11 mouse cellular contexts compared by ENCODE assay signal in genomic region chr6:116005959-116006288, GRCm38 (mm10). TPM values are rescaled to one million over a fixed set of nuclear protein-coding genes. Genes with fewer than 3 reads are reported as not detected.
A peak's percentile ranks its signal among the peaks of the same experiment; 100 is the strongest.
DNase-seq lines count a peak whose midpoint lies in the region; ATAC-seq and TF ChIP-seq lines count a peak whose summit lies in the region.
"Had no signal": no experiment of that assay in that cellular context is flagged by ENCODE, and none has a peak within 500 bp of the region (broad histone marks: within the 10 kb centered on the region; RNA-seq: fewer than 3 reads in every experiment).

No protein-coding gene starts in this region.

- TF ChIP-seq CTCF in forebrain, postnatal 0 days (IDR thresholded peaks at IDR 0.05; ENCODE audit: low read depth): no peak
- TF ChIP-seq CTCF in liver, adult 2 months (IDR thresholded peaks at IDR 0.05; ENCODE audit: low read depth, low read length): no peak

- no peak overlapping the region for H3K4me2 ChIP-seq in forebrain, embryonic 11.5 days (ENCODE audit: low read depth, low read length, severe bottlenecking)
- no peak overlapping the region for H3K4me2 ChIP-seq in forebrain, postnatal 0 days (ENCODE audit: low read depth)
- H3K4me2 ChIP-seq in heart, embryonic 15.5 days: no peak overlapping the region
- H3K4me2 ChIP-seq in neural tube, embryonic 14.5 days (ENCODE audit: low read depth, low read length): no peak overlapping the region
- H3K4me2 ChIP-seq: liver, embryonic 13.5 days had no signal

- H3K27me3 ChIP-seq in forebrain, embryonic 11.5 days (ENCODE audit: control insufficient read depth, insufficient read depth, low read length): no peaks in the 10 kb centered on the region
- H3K27me3 ChIP-seq in forebrain, postnatal 0 days (ENCODE audit: insufficient read depth, low read length): no peaks in the 10 kb centered on the region
- H3K27me3 ChIP-seq in liver, adult 2 months (ENCODE audit: control insufficient read depth, insufficient read depth, low read length): no peaks in the 10 kb centered on the region
- H3K27me3 ChIP-seq in heart, embryonic 15.5 days: no peaks in the 10 kb centered on the region
- H3K27me3 ChIP-seq in neural tube, embryonic 14.5 days (ENCODE audit: control insufficient read depth, insufficient read depth, low read length): no peaks in the 10 kb centered on the region
- H3K27me3 ChIP-seq: liver, embryonic 13.5 days had no signal

- WGBS in forebrain, embryonic 11.5 days: 88% methylated on average over 4 of the region's 4 CpGs
- 71% methylated on average over 4 of the region's 4 CpGs for WGBS in forebrain, postnatal 0 days
- 69% methylated on average over 4 of the region's 4 CpGs for WGBS in liver, adult 2 months
- WGBS in heart, embryonic 15.5 days: 75% methylated on average over 4 of the region's 4 CpGs
- WGBS in neural tube, embryonic 14.5 days: 80% methylated on average over 4 of the region's 4 CpGs

- TF ChIP-seq POLR2A in liver, adult 2 months (IDR thresholded peaks at IDR 0.05; ENCODE audit: extremely low read depth, insufficient read depth, low read length): no peak

- H3K79me2 ChIP-seq in liver, adult 2 months (ENCODE audit: control insufficient read depth, insufficient read depth, low read length): no peaks in the 10 kb centered on the region

- H3K9ac ChIP-seq in forebrain, embryonic 11.5 days (ENCODE audit: low read length): no peak overlapping the region
- no peak overlapping the region for H3K9ac ChIP-seq in forebrain, postnatal 0 days
- H3K9ac ChIP-seq in liver, adult 2 months (ENCODE audit: low read depth, low read length): peak overlapping the region; percentile 31
- no peak overlapping the region for H3K9ac ChIP-seq in heart, embryonic 15.5 days
- no peak overlapping the region for H3K9ac ChIP-seq in neural tube, embryonic 14.5 days (replicated peaks; ENCODE audit: low read depth, low read length)
- H3K9ac ChIP-seq: liver, embryonic 13.5 days had no signal

- DNase-seq in forebrain, embryonic 11.5 days (ENCODE audit: low spot score): peak; percentile 34
- no peak for DNase-seq in forebrain, postnatal 0 days
- no peak for DNase-seq in liver, adult 2 months (ENCODE audit: extremely low read depth, low read depth, low spot score)
- DNase-seq in liver: no peak
- DNase-seq in frontal cortex, adult 2 months (ENCODE audit: extremely low spot score in 1 of 2, low spot score in 1 of 2): no peak
- no peak for DNase-seq in layer of hippocampus, postnatal 10 days (ENCODE audit: low spot score in 2 of 2)
- DNase-seq: kidney, adult 8-10 months; liver, embryonic 13.5 days; spleen, adult 18-20 months had no signal

- no peak overlapping the region for H3K27ac ChIP-seq in forebrain, embryonic 11.5 days (ENCODE audit: low read depth, low read length)
- no peak overlapping the region for H3K27ac ChIP-seq in forebrain, postnatal 0 days (ENCODE audit: low read depth, low read length)
- peak overlapping the region; percentile 76 for H3K27ac ChIP-seq in liver, adult 2 months (replicated peaks; ENCODE audit: insufficient read depth, low read depth, low read length)
- peak overlapping the region; percentile 86 for H3K27ac ChIP-seq in heart, embryonic 15.5 days
- H3K27ac ChIP-seq in neural tube, embryonic 14.5 days (ENCODE audit: low read depth, low read length): peak overlapping the region; percentile 68; the same call in 1 of the 2 replicates
- H3K27ac ChIP-seq: liver, embryonic 13.5 days had no signal

- no peaks in the 10 kb centered on the region for H3K9me3 ChIP-seq in forebrain, embryonic 11.5 days (ENCODE audit: control insufficient read depth, low read length)
- H3K9me3 ChIP-seq in forebrain, postnatal 0 days (ENCODE audit: low read length): no peaks in the 10 kb centered on the region
- H3K9me3 ChIP-seq in heart, embryonic 15.5 days (replicated peaks): no peaks in the 10 kb centered on the region
- no peaks in the 10 kb centered on the region for H3K9me3 ChIP-seq in neural tube, embryonic 14.5 days (ENCODE audit: control insufficient read depth, low read length)
- H3K9me3 ChIP-seq: liver, embryonic 13.5 days had no signal

- ATAC-seq in forebrain, embryonic 11.5 days (replicated peaks; ENCODE audit: low FRiP score): no peak
- no peak for ATAC-seq in forebrain, postnatal 0 days
- no peak for ATAC-seq in heart, embryonic 15.5 days (replicated peaks; ENCODE audit: insufficient number of reproducible peaks, insufficient read depth, low FRiP score, low read depth)
- ATAC-seq in neural tube, embryonic 14.5 days (ENCODE audit: low read depth): no peak

- H3K4me3 ChIP-seq in forebrain, embryonic 11.5 days (ENCODE audit: low read depth, low read length): no peak overlapping the region
- no peak overlapping the region for H3K4me3 ChIP-seq in forebrain, postnatal 0 days (ENCODE audit: low read depth, low read length)
- H3K4me3 ChIP-seq in liver, adult 2 months (ENCODE audit: insufficient read depth, low read depth, low read length): no peak overlapping the region
- H3K4me3 ChIP-seq in heart, embryonic 15.5 days: no peak overlapping the region
- no peak overlapping the region for H3K4me3 ChIP-seq in neural tube, embryonic 14.5 days (ENCODE audit: low read depth, low read length)
- H3K4me3 ChIP-seq: liver, embryonic 13.5 days had no signal

- no peaks in the 10 kb centered on the region for H3K36me3 ChIP-seq in forebrain, embryonic 11.5 days (ENCODE audit: control insufficient read depth, insufficient read depth, low read length)
- no peaks in the 10 kb centered on the region for H3K36me3 ChIP-seq in forebrain, postnatal 0 days (ENCODE audit: insufficient read depth)
- H3K36me3 ChIP-seq in liver, adult 2 months (ENCODE audit: control insufficient read depth, insufficient read depth, low read length): no peaks in the 10 kb centered on the region
- no peaks in the 10 kb centered on the region for H3K36me3 ChIP-seq in heart, embryonic 15.5 days
- no peaks in the 10 kb centered on the region for H3K36me3 ChIP-seq in neural tube, embryonic 14.5 days (ENCODE audit: control insufficient read depth, insufficient read depth, low read length)
- H3K36me3 ChIP-seq: liver, embryonic 13.5 days had no signal

- H3K4me1 ChIP-seq in forebrain, embryonic 11.5 days (replicated peaks; ENCODE audit: control insufficient read depth, insufficient read depth, low read length): no peaks in the 10 kb centered on the region
- no peaks in the 10 kb centered on the region for H3K4me1 ChIP-seq in forebrain, postnatal 0 days (ENCODE audit: insufficient read depth)
- H3K4me1 ChIP-seq in liver, adult 2 months (ENCODE audit: control insufficient read depth, insufficient read depth, low read length): peaks cover 6% of the 10 kb centered on the region; the same call in 1 of the 2 replicates
- H3K4me1 ChIP-seq in heart, embryonic 15.5 days (replicated peaks): peaks cover 54% of the 10 kb centered on the region
- H3K4me1 ChIP-seq in neural tube, embryonic 14.5 days (ENCODE audit: control insufficient read depth, insufficient read depth, low read length): no peaks in the 10 kb centered on the region

RNA-seq across cellular contexts. Expression of gene Plxnd1, which starts 11.1 kb away (rescaled TPM):
- polyA plus RNA-seq in forebrain, embryonic 11.5 days (2014; fragmentation: Nextera tagmentation; extraction: Ambion mirVana): 23.9 and 25.5 TPM in 2 replicates
- total RNA-seq in forebrain, postnatal 0 days (2014; rRNA removed): 44.1 and 63.3 TPM in 2 replicates
- polyA plus RNA-seq in forebrain, postnatal 0 days (2015; fragmentation: Nextera tagmentation; extraction: Ambion mirVana): 16.9 and 17.6 TPM in 2 replicates
- 12.4 and 17.4 TPM in 2 replicates for total RNA-seq in liver, adult 2 months (2014; rRNA removed)
- polyA plus RNA-seq in liver, adult 2 months (2012; rRNA removed): 12.1 and 18.4 TPM in 2 replicates
- polyA plus RNA-seq in heart, embryonic 15.5 days (2015; fragmentation: Nextera tagmentation; extraction: Ambion mirVana): 38.6 and 53.4 TPM in 2 replicates
- polyA plus RNA-seq in neural tube, embryonic 14.5 days (2014; fragmentation: Nextera tagmentation; extraction: Ambion mirVana): 4.2 and 14.1 TPM in 2 replicates
- 56.5 and 73.7 TPM in 2 replicates for polyA plus RNA-seq in frontal cortex, adult 2 months (2012; rRNA removed)
- total RNA-seq in layer of hippocampus, postnatal 10 days (2021): 10 to 100 TPM; 73.2 to 73.5 TPM

Comparison
In these comparisons a context has a peak if more than half of its experiments do, and no peak if none do; other contexts are left out.
1. H3K27ac ChIP-seq: peak in liver, adult 2 months (single experiment), heart, embryonic 15.5 days (single experiment) and neural tube, embryonic 14.5 days (single experiment); none in forebrain, embryonic 11.5 days (single experiment) and forebrain, postnatal 0 days (single experiment).